Mouse (Mus musculus): Measurements from ENCODE around the gene Aph1c.
"Not testable (repeated sequence)": the region's sequence is repeated elsewhere in the genome, so short reads cannot be mapped to it uniquely, and the experiment has no call there.

The Aph1c gene

DNA sequence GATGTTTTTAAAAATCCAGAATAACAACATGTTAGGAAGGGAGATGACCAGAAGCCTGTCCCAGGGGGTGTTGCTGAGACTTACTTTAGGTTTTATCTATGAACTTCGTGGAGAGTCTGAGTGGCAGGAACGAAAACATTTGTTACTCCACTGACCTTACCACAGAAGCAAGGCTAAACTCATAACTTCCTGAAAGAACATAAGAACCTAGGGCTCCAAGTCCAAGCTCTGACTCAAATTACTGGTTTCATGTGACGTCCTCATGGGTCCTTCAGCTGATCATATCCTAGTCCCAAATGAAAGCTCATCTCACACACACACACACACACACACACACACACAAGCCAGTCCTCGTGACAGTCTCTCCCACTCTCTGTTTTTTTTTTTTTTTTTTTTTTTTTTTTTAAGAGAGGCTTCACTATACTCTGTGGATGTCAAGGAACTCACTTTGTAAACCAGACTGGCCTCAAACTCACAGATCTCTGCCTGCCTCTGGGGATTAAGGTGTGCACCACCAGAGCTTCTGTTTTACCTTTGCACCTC lies 2.1 kb downstream of the Aph1c start:
- no peak for DNase-seq (ENCODE audit: extremely low spot score)

DNA sequence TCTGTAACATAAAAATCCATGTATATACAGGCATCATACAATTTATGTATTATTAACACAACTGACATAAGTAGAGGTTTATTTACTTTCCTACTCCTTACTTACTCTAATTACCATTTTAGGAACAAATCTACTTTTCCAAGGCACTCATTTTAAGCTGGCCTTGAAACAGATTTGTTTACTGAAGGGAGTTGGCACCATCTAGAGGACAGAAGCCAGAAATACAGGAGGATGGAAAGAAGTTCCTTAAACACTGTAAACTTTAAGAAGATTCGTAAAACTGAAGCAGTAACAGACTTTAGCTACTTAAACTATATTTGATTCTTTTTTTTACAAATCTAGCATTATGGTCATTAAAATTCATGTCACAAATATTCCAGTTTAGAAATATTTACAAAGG lies 8.5 kb downstream of the Aph1c start:
- no peak for DNase-seq (ENCODE audit: extremely low spot score)

DNA sequence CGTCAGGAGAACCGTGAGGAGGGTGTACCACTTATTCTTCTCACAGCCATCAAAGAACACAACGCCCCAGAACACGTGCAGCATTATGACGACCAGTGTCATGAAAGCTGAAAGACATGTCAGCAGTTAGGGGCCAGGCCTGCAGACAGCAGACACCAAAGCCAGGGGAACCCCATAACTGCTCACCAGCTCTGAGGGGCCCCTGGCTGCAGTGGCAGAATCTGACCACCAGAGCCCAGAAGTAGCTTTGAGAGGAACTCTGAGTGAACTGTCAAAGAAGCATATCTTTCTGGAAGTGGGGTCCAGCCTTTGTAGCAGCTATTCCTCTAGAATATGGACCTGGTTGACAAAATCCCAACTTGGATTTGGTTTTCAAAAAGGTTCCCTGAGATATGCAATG lies 12.3 kb downstream of the Aph1c start:
- DNase-seq (ENCODE audit: extremely low spot score): not testable (repeated sequence)

DNA sequence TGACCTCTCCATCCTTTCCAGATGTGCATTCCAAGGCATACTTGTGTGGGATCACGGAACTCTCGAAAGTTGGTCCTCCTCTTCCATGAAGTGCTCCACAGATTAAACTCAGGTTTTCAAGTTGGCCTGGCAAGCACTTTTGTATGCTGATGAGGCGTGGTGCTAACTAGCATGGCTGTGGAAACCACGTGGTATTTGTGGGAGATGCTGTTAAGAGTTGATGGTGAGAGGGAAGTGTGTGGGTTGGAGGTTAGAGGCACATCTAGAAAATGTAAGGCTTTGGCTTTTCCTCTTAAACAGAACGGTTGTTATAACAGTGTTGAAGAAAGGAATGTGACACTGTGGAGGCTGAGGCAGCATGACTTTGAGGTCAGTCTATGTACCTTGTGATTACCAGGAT lies 13.5 kb downstream of the Aph1c start:
- no peak for DNase-seq (ENCODE audit: extremely low spot score)

DNA sequence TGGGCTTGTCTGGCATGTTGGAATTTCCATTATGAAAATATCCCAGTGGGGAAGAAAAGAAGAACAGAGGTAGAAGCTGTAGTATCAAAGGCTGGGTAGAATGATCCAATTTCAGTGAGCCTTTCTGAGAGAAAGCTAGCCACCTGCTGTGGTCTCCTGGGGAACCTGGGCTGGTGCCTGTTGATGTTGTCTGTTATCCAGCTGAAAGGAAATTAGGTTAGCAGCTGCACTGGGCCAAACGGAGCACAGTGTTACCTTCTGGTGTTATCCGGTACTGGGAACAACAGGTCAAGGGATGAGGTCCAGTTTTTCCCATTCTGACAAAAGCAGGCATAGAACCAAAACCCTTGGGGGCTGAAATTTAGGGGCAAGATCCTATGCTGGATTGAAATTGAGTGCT lies 21.1 kb downstream of the Aph1c start:
- DNase-seq (ENCODE audit: extremely low spot score): no peak

DNA sequence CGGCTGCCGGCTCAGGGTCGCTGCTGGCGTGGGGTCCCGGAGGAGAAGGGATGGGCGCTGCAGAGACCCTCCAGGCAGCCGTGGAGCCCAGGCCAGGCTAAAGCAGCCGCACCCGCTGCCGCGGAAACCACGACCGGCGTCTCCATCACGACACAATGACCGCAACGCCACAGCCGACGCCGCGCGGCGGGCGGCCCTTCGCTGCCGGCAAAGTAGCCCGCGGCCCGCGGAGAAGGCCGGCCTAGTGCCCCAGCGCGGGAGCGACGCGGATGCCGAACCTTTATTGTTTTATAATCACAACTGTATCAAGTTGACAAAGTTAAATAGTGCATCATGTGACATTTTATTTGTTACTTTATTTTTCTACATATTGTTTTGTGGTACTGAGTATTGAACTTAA lies 28.6 kb downstream of the Aph1c start:
- DNase-seq (ENCODE audit: extremely low spot score): peak; percentile 50

DNA sequence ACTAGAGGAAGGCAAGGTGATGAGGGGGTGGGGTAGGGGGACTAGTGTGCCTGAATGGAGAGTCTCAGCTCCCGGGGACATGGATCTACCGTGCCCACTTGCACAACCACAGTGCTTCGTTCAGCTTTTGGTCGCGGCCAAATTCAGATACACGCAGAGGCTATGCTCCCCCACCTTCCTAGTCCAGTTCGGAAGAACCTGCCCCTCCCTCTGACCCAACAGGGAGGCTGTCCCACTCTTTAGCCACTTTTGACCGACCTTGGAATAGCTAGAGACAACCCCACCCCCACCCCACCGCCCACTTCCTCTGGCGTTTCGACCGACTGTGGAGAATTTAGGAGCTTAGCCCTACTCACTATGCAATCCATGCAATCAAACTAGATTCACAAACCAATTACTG lies 32.6 kb downstream of the Aph1c start:
- DNase-seq (ENCODE audit: extremely low spot score): no peak

DNA sequence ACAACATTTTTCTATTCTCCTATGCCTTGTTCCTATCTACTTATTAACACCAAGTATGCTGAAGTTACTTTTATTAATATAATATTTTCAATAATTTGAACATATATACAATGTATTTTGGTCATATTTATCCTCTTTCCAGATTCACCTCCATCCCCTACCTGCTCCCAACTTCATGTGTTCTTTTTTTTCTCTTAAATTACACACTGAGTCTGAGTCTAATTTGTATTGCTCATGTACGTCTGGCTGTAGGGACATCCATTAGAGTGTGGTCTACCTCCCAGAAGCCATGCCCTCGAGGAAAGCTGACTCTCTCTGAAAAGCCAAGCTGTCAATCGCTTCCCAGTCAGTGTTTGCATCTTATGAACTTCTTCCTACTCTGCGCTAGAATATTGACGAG lies 37.8 kb downstream of the Aph1c start, which contains the start of gene Gm10647:
Gm10647 (plus strand) TSS at position 301 of the 400 bp plus-strand sequence.
- no peak for DNase-seq (ENCODE audit: extremely low spot score)

DNA sequence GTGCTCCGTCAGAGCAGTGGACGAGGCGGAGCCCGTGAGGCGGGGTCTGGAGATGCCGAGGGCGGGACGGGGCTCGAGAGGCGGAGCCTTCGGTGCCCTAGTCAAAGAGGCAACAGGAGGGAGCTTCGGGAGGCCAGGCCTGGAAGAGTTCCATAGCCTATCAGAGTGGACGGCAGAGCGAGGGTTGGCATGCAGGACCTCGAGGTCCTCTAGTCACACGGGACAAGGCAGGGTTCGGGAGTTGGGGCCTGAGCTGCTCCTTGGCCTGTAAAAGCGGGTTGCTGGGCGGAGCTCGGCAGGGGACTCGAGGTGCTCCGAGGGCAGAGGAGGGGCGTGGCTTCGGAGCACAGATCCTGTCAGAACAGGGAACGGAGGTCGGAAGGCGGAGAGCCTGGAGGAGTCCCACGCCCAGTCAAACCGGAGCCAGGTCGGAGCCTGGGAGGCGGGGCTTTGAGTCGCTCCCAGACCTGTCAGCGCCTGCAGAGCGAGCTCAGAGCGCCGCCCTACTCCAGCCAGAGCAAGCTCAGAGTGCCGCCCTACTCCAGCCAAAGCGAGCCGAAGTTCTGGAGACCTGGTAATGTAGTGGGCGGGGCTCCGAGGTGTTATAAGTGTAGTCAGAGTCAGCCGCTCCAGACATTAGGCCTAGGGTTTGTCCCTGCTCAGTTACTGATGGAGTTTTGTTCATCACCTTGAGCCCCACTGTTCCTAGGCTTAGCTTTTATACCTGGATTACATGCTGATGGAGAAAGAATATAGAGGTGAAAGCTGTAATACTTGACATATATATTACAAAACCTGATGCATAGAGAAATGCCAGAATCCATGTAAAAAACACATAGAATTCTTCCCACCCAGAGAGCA lies 38.8 kb downstream of the Aph1c start, which contains the start of gene Aph1b:
Aph1b (minus strand) TSS at position 27 of the 861 bp plus-strand sequence.
- peak; percentile 99 for DNase-seq (ENCODE audit: extremely low spot score)

DNA sequence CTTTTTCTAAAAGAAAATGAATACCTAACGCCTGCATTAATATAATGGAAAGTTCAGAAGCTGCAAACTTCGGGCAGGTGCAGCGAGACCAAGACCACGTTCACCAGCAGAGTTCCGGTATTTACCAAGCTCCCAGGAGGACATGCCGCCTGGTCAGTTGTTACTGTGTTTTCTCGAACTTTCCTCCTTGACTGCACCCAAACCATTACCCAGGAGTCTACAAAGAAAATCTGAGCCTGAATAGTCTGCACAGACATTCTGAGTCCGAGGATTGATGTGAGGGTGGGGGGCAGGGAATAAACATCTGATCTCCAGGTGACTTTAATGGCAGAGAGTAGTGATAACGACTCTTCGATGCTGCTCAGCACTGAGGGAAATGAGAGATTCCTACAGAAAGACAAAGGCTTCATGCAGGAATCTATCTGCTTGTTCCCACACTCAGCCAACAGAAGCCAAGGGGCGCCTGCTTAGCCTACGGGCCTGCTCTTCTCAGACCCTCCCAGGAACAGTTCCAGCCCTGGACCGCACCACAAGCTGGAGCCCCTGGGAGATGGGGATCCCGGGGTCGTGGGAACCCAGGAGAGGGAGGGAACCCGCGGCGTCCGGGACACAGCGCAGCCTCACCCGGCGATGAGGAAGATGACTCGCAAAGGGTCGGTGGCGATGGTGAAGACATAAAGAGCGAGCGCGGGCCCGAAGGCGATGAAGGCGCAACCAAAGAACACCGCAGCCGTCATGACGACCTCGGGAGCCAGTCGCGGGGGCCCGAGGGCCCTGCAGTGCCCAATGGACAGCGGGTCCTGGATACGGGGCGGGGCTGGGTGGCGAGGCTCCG lies 39.7 kb downstream of the Aph1c start:
- DNase-seq (ENCODE audit: extremely low spot score): no peak

DNA sequence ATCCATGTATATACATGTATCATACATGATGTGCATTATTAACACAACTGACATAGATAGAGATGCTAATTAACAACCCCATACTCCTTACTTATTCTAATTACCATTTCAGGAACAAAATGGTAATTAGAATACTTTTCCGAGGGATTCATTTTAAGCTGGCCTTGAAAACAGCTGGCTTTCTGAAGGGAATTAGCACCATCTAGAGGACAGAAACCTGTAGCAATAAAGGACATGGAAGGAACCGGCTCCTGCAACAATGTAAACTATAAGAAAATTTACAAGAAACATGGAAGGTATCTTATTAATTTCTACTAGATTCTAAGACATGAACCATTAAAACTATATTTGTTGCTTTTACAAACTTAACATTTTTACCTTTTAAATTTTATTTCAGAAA lies 46.7 kb downstream of the Aph1c start:
- DNase-seq (ENCODE audit: extremely low spot score): peak; percentile 35

DNA sequence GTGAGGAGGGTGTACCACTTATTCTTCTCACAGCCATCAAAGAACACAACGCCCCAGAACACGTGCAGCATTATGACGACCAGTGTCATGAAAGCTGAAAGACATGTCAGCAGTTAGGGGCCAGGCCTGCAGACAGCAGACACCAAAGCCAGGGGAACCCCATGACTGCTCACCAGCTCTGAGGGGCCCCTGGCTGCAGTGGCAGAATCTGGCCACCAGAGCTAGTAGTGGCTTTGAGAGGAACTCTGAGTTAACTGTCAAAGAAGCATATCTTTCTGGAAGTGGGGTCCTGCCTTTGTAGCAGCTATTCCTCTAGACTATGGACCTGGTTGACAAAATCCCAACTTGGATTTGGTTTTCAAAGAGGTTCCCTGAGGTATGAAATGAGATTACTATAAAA lies 50.0 kb downstream of the Aph1c start:
- not testable (repeated sequence) for DNase-seq (ENCODE audit: extremely low spot score)

DNA sequence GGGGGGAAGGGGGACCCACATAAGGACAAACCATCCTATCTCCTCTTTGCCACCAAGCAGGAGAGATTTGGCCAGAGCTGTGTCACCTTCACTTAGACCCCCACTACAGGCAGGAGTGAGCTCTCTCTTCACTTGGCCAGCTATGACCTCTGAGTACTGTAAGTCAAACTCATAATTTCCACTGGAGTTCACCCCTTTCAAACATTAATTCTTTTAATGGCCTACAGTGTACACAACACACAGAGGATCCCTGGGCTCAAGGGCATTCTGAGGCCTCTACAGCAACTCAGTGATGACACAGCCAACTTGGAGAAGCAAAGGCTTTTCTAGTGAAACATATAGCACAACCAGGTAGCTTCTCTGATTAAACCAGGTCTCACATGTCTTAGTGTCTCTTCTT lies 63.8 kb downstream of the Aph1c start:
- DNase-seq (ENCODE audit: extremely low spot score): no peak

DNA sequence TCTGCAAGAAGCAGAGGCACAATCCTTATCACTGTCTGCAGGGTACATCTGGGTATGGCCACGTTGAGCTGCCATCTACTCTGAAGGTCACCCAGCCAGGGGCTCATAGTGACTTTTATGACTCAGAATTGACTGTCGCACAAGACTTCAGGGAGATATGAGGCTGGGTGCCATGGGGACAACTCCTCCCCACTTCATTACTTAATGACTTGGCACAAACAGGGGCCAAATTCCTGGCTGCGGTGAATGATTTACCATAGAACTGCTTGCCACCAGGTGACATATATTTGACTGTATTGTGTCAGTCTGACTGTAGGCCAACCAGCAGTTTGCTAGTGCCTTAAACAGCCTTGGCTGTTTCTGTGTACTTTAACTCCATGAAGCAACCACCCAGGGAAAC lies 65.3 kb downstream of the Aph1c start:
- DNase-seq (ENCODE audit: extremely low spot score): no peak

DNA sequence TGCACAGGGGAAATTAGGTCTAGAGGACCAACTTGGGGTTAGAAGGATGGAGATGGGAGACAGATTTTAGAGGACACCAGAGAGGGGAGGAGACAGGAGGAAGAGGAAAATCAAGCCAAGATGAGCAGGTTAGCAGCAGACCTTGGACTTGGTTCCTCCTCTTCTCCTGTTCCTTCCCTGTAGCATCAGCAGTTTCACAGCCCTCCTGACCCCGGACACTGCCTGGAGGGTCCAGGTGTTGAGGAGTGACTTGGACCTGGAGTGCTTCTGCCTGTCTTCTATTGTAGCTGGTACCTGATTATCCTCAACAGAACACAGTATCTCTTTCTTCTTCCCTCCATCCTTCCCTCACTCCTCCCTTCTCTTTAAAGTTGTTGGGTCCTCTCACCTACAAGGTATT lies 65.8 kb downstream of the Aph1c start:
- DNase-seq (ENCODE audit: extremely low spot score): no peak

Data from embryo, embryonic 9.5 days (tissue).